Mouse (Mus musculus): ENCODE measurements around the gene Apoc4.
"Not testable (repeated sequence)": the region's sequence is repeated elsewhere in the genome, so short reads cannot be mapped to it uniquely, and the experiment has no call there.

Gene Apoc4

DNA sequence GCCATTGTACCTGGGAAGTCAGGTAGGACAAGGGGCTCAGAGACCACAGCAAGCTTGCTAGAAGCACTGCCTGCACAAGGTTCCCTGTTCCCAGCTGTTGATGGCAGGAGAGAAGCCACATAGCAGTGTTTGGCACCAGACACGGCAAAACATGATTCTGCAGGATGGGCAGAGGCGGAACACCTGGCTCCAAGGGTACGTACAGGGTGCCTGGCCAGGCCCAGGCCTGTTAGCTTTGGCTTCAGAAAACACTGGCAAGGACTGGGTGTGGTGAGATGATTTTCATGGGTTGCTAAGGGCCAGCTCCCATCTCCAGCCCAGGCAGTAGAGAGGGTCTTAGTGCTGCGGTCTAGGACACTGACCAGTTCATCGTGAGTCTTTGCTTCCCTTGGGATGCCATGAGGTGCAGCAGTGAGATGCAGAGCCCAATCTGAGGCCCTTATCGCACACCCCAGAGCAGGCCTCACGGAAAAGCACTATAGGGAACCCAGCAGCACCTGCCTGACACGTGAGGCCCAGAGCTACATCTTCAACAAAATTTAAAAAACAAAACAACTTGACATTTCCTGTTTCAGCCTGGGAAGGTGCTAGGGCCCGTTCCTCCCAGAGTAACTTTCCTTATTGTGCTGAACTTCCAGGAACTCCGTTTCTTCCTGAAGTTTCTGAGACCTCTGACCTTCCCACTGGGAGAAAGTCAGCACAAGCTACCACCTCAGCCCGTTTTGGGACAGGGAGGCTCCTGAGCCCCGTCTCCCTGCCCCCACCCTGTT, 19.2 kb upstream of the Apoc4 start:
- in situ Hi-C loops (cut with MboI; ENCODE audit: low sequenced_read_pairs): loop anchor here (5.0 kb wide), 1 partner anchor 33 kb away; the partner anchor contains the start of gene Clptm1

DNA sequence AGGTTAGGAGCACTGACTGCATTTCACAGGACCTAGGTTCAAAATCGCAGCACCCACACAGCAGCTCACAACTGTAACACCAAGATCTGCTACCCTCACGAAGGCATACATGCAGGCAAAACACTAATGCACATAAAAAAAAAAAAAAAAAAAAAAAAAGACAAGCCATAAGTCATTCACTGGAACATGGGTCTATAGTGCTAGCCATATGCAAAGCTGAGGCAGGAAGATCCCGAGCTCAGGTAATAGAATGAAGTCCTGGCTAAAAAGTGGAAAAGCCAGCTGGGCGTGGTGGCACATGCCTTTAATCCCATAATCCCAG, 18.5 kb upstream of the Apoc4 start:
- in situ Hi-C loops (cut with MboI; ENCODE audit: low sequenced_read_pairs): loop anchor here (5.0 kb wide), 1 partner anchor 32 kb away; the partner anchor contains the start of gene Clptm1

DNA sequence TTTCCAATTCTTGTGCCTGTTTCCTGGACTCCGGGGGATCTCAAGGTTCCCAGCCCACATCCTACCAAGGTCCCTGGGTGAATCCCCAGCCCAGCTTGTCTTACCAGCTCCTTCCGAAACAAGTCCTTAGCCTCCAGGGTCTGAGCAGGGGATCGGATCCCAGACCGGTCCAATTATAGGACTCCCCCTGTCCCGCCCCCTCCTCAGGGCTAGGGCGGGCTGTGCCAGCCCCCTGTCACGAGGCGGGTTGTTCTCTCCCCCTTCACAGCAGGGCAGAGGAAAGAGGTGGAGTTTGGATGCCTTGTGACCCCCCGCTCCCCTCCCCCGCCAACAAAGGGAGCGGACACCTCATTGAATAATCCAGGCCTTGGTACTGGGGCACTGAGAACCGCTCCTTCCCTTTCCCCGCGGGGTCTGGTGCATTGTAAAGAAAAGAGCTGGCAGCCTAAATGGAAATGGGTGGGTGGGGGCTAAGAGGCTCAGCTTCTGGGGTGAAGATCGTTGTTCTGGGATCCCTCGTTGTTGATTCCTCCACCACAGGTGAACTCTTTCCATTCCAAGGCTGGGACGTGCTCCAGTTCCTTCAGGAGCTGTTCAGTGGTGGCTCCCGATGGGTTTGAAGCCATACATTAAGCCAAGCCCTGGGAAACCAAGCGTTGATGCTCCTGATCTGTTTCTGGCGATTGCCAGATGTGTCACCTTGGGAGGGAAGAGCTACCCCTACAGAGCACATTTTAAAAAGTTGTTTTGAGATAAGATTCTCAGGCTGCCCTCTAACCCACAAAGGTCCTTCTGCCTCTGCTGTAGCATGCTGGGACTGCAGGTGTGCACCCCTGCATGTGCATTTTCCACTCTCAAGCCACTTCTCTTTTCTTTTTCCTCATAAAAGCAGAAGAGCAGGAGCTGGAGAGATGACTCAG, 17.9 kb upstream of the Apoc4 start, which contains the start of gene Apoe:
TSS of gene Apoe (minus strand) at position 282 of the 920 bp plus-strand sequence.
- in situ Hi-C loops (cut with MboI; ENCODE audit: low sequenced_read_pairs): no loop called here

DNA sequence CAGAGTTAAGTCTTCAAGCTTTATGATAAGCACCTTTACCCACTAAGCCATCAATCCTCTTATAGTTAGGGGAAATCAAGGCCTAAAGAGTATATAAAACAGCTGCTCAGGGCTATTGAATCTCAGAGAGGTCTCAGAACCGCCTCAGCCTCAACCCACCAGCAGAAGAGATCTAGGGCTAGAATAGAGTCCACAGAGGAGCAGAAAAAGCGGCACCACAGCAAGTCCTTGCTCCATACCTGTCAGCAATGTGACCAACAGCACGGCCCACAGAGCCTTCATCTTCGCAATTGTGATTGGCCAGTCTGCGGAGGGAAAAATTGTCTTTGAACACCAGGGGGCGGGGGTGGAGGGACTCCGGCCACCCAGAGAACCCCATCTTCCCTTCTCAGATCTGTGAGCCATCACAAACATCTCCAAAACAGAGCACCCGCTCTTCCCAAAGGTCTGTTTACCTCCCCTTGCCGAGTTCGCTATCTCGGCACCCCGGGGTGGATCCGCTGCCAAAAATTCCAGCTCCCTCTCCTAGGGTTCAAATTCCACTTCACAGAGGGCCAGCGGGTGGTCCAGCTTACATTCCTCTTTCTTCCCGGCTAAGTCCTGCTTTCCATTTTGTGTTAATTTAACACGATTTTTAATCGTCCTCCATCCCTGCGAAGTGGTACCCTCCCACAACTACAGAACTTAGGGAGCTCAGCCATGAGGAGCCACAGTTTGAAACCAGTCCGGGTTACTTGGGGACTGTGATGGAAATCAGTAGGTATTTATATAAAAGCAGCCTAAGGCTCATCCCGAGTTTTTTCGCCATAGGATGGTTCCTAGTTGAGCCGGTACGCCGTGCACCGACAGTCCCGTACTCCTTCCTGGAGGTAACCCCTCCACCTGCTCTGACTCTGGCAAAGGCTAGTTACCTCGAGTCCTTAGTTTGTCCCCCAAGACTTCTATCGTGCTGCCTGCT, 16.9 kb upstream of the Apoc4 start:
- in situ Hi-C loops (cut with MboI; ENCODE audit: low sequenced_read_pairs): no loop called here

DNA sequence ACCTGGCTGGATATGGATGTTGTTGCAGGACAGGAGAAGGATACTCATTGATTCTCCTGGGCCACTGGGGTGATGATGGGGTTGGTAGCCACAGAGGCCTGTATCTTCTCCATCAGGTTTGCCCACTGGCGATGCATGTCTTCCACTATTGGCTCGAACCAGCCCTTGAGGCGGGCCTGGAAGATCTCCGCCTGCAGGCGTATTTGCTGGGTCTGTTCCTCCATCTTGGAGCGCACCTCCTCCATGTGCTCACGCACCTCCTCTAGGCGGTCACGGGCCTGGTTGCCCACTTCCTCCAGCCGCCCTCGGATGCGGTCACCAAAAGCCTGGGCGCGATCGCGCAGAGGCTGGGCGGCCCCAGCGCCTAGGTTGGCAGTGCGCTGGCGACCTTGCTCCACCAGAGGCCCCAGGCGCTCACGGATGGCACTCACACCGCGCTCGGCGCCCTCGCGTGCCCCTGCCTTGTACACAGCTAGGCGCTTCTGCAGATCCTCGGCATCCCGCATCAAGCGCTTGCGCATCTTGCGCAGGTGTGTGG, 15.1 kb upstream of the Apoc4 start:
- in situ Hi-C loops (cut with MboI; ENCODE audit: low sequenced_read_pairs): no loop called here

DNA sequence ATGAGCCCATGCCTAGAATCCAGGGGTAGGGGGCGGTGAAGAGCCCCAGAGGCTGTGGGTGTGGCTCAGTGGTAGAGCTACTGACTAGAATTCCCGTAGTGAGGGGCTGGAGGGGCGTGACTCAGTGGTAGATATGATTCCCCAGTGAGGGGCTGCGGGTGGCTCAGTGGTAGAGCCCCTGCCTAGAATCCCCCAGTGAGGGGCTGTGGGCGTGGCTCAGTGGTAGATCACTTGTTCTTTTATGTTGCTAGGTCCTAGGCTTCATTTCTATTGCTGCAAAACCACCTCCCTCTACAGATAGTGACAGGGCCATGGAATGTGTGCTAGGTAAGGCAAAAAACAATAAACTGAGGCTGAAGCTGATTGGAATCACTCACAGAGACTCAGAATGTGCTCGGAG, 14.6 kb upstream of the Apoc4 start:
- in situ Hi-C loops (cut with MboI; ENCODE audit: low sequenced_read_pairs): no loop called here

DNA sequence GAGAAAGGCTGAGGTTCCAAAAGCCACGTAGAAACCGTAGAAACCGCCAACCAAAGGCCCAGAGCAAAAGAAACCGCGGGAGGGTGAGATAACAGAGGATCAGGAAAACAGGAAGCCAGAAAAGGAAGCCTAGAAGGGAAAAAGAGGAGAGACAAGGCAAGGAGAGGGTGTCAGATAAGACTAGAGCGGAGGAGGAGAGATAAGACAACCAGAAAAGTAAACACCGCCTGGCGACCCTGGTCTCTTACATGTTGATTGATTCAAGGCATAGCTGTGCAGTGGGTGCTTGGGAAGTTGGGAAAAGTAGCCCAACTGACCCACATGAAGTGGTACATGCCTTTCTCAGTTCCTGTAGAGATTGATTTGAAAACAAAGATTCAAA, 13.9 kb upstream of the Apoc4 start:
- in situ Hi-C loops (cut with MboI; ENCODE audit: low sequenced_read_pairs): no loop called here

DNA sequence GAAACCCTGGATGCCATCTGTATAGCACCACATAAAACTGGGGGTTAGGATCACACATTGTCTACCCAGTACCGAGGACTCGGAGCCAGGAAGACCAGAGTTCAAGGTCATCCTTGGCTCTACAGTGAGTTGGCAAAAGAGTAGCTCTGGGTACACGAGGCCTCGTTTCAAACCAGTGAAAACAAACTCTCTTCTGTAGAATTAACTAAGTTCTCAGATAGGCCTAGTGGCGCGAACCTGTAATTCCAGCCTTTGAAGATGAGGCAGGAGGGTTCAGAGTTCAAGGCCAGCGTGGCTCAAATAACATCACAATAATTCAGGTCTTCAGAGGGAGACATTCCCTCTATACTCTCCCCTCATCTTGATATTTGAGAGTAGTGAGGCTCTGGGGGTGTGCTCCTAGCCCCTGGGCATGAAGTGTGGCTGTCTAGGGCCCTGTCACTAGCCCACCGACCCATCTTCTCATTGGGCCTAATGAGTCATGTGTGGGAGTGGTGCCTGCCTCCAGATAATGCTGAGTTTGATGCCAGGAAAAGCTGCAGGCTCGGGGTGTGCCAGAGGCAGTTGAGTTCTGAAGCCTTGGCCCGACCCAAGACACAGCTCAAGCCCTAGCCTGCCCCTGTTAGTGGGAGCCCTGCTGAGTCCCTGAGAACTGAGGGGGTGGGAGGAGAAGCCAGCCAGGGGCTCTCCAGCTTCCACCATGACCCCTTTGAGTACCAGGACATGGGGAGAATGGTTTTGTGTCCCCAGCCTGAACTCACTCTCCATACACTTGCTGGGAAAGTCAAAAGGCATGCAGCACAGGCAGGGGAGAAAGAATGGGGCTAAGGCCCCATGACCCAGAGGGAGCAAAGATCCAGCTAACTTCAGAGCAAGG, 13.3 kb upstream of the Apoc4 start:
- in situ Hi-C loops (cut with MboI; ENCODE audit: low sequenced_read_pairs): no loop called here

DNA sequence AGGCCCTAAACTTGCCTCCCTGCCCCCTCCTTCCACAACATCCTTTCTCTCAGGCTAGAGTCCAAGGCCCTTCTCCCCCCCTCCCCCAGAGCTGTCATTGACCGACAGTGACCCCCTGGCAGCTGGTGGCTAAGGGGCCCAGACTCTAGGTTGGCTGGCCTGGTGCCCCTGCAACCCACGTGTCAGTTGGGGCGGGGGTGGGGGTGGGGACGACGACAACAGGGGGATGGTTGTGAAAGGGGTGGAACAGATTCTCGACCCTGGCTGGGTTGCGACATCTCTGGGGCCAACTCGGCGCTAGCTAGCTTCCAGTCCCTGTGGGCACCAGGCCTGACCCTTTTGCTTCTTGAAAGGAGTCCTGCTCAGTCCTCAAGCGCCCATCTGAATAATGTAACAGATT, 12.1 kb upstream of the Apoc4 start:
- in situ Hi-C loops (cut with MboI; ENCODE audit: low sequenced_read_pairs): no loop called here

DNA sequence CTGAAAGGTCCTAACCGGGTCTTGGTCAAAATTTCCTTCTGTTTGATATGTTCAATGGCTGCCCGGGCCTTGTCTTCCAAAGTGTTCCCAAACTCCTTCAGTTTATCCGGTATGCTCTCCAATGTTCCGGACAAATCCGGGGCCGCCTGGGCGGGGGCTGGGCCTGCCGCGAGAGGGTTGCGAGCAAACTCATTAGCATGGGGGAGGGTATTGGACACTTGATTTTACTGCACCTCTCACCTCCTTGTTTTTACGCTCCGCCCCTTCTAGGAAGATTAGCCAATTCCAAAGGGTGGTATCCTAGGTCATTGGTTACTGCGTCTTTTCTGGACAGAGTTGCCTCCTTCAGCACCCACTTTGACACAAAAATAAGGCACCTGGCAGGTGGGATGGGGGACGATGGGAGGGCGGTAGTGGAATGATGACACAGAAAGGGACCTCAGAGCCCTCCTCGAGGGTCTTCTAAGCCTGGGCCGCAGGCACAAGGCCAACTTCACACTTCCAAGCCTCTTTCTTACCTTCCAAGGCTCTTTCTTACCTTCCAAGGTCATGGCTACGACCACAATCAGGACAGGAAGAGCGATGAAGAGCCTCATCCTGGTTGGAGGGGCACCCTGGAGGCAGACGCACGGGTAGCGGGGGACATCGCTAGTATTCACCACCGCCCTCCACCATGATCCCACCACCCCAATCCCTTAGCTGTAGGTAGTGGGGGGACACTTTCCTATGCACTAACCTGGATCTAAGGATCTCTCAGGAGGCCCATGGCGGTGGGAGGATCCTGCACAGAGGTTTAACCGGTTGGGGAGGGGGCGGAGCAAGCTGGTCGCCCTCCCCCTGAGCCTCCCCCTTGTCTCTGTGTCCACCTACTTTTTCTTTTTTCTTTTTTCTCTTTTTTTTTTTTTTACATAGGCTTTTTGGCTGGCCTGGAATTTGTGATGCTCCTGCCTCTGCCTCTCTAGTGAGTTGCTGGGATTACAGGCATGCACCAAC, 10.9 kb upstream of the Apoc4 start, which contains the start of gene Apoc1:
TSS of gene Apoc1 (minus strand) at position 788 of the 993 bp plus-strand sequence.
- in situ Hi-C loops (cut with MboI; ENCODE audit: low sequenced_read_pairs): no loop called here

DNA sequence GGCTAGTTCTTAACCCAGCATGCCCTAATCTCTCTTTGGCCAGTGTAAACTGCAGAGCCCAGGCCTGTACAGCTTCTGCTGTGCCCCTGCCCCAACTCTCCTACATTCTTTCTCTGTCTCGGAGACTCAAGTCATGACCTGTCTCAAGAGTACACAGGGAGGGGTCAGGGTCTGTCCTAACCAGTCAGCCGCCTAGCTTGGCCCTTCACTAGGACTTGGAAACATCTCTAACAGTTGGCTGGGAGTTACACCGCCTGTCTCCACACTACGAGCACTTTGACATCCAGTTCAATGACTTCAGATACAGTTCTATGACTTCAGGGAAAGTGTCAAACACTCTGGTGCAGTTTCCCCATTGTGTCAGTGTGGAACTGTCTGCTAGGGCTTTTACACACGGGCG, 10.2 kb upstream of the Apoc4 start:
- in situ Hi-C loops (cut with MboI; ENCODE audit: low sequenced_read_pairs): no loop called here

DNA sequence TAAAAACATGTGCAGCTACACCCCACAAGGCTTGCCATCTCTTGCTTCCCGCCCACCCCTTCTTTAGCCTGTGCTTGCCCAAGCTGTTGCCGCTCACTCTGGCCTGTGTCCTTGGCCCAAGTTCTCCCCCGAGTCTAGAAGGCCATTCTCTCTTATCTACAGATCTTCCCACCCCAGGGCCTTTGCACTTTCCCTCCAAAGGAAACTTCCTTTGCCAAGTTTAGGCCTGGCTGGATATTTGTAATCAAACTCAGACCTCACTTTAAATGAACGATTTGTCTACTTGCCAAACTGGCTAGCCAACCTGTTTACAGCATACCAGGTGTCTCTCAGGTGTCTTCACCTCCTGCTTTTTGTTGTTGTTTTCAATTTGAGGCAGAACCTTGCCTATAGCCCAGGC, 9.6 kb upstream of the Apoc4 start:
- in situ Hi-C loops (cut with MboI; ENCODE audit: low sequenced_read_pairs): no loop called here

DNA sequence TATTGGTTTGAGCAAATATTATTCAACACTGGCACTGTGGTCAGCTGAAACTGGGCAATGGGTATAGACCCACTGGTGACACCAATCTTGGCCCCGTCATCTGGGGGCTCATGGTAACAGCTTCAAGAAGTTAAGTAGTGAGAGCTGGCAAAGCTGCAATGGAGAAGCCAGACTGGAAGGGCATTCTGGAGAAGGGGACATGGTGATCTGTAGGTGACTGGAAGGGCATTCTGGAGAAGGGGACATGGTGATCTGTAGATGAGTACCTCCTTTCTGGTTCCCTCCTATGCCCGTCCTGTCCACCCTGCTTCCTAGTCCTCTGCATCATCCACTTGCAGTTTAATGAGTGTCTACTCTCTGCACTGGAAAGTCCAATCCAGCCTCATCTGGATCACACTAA, 7.3 kb upstream of the Apoc4 start:
- in situ Hi-C loops (cut with MboI; ENCODE audit: low sequenced_read_pairs): no loop called here

DNA sequence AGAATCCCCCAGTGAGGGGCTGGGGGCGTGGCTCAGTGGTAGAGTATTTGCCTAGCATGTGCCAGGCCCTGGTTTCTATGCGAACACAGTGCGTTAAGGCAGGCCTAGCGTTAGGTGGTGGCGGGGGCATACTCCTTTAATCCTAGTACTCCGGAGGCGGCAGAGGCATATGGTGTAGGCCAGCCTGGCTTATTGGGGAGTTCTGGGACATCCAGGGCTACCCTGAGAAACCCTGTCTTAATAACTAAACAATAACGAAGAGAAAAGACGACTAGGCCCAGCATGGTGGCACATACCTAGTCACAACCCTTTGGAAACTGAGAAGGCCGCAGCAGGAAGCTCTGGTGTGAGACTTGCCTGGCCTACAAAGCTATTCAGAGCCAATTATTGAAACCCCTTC, 6.8 kb upstream of the Apoc4 start:
- in situ Hi-C loops (cut with MboI; ENCODE audit: low sequenced_read_pairs): no loop called here

DNA sequence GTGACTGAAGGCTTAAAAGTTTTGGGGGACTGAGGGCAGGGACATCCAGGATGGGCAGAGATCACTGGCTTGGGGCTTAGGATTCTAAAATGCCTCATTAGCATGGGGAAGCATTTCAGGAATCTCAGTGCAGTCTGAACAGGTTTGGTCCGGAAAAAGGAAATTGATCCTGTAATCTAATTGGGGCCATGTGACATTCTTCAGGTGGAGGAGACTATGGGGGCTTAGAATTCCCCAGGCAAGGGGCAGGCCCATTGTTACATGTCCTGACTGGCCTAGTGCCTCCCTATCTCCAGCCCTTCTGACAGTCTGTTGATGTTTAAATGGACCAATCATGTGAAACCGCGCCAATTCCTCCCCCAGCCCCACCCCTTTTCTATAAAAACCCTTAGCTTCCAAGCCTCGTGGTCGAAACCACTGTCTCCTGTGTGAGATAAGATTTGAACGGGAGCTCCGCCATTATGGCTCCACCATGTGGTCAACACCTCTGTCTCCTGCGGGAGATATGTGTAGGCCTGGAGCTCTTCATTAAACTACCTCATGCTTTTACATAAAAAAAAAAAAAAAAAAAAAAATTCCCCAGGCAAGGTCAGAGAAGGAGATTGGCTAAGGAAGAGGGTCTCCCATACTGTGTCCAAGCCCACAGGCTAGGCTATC, 5.8 kb upstream of the Apoc4 start:
- in situ Hi-C loops (cut with MboI; ENCODE audit: low sequenced_read_pairs): not testable (repeated sequence)

DNA sequence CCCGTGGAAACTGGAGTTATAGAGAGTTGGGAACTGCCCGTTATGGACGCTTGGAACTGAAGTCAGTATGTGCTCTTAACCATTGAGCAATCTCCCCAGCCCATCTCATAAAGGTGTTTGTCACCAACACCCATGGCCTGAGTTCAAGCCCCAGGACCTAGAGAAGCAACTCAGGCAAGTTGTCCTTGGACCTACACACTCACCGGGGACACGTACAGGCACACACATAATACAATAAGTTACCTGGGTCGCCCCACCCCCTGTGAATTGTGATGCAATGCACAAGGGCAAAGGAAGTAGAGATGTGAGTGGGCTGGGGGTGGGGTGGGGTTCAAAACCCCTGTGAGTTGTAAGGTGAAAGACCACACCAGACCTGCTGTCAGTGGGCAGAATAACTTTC, 5.2 kb upstream of the Apoc4 start:
- in situ Hi-C loops (cut with MboI; ENCODE audit: low sequenced_read_pairs): no loop called here

DNA sequence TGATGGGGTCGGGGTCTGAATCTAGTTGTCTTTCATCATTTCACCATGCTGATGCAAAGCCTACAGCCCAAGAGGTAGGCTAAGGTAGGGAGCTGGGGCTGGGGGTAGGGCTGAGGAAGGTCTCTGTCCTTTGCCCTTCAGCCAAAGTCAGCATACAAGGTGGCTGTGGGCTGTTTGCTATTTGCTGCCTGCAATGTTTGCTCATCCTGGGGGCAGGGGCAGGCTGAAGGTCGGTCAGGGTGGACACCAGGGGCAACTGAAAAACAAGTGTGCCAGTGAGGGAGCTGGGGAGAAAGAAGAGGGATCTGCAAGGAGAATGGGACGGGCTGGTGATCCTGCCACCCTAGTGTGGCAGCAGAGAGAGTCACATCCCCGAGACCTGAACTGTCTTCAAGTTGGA, 4.1 kb upstream of the Apoc4 start:
- in situ Hi-C loops (cut with MboI; ENCODE audit: low sequenced_read_pairs): no loop called here

DNA sequence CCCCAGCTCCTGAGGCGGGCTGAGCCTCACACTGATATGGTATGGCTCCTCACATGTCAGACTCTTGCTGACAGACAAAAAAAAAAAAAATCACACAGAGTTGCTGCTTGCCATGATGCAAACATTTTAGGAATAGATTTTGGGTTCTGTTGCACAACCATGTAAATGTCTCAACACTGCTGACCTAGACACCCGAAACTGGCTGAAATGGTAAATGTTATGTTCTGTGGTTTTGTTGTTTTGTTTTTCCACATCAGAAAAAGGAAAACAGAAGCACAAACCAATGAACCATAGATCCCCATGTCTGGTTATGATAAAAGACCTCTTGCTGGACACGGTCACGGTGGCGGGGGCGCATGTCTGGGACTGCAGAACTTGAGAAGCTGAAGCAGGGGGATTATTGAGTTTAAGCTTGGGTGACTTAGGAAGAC, 2.5 kb upstream of the Apoc4 start:
- in situ Hi-C loops (cut with MboI; ENCODE audit: low sequenced_read_pairs): no loop called here

All from CH12F3 (cell line).